Mouse (Mus musculus): ENCODE measurements around the gene Xrcc2.

GRCm38 (mm10) chr5:25735861-25736260 is 30.2 kb upstream of the Xrcc2 start:
- TF ChIP-seq FLI1 (IDR thresholded peaks at IDR 0.05; ENCODE audit: low read length): no peak
- TF ChIP-seq GATA1 (IDR thresholded peaks at IDR 0.05; ENCODE audit: borderline replicate concordance, low read length): no peak

Measured in megakaryocyte, embryonic 14.5 days (primary cell).